Mouse (Mus musculus) MN1 (cell line): ENCODE measurements around the gene Pip4k2b.
"Not testable (repeated sequence)": the region's sequence is repeated elsewhere in the genome, so short reads cannot be mapped to it uniquely, and the experiment has no call there.

Experiments
- DNase-seq: peaks from one replicate; pipeline ENCODE4 v3.0.0-alpha.2; 2016; ENCODE audit warnings: low spot score

The Pip4k2b gene

GRCm38 (mm10) chr11:97714784-97715760 lies 29.4 kb downstream of the Pip4k2b start:
- peak; percentile 79 for DNase-seq

DNA sequence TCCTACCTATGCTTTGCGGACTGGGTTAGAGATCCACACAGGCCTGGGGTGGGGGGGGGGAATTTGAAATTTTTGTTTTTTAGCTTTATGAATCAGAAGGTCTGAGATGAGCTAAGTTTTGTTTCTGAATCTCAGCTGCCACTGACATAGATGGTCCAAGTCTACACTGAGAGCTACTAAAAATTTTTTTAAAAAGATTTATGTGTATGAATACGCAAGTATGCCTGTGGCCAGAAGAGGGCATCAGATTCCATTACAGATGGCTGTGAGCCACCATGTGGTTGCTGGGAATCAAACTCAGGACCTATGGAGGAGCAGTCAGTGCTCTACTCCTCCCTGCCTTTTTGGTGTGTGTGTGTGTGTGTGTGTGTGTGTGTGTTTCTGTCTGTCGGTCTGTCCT lies 30.1 kb downstream of the Pip4k2b start:
- DNase-seq = no peak

GRCm38 (mm10) chr11:97713896-97714295 lies 30.6 kb downstream of the Pip4k2b start:
- no peak for DNase-seq

DNA sequence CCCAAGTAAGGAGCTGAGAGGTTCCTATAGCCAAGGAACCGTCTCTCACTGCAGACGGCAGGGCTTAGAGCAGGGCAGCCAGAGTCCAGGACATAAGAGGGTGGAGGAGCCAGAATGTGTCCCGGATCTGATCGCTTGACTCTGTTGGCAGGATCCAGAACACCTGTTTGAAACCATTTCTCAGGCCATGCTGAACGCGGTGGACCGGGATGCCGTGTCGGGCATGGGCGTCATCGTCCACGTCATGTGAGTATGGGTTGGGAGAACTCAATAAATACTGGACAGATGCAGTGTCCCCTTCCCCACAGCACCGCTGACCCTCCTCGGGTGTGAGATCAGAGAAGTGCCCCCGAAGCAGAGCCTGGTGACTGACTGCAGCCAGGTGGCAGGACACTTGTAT lies 32.2 kb downstream of the Pip4k2b start:
- no peak for DNase-seq

DNA sequence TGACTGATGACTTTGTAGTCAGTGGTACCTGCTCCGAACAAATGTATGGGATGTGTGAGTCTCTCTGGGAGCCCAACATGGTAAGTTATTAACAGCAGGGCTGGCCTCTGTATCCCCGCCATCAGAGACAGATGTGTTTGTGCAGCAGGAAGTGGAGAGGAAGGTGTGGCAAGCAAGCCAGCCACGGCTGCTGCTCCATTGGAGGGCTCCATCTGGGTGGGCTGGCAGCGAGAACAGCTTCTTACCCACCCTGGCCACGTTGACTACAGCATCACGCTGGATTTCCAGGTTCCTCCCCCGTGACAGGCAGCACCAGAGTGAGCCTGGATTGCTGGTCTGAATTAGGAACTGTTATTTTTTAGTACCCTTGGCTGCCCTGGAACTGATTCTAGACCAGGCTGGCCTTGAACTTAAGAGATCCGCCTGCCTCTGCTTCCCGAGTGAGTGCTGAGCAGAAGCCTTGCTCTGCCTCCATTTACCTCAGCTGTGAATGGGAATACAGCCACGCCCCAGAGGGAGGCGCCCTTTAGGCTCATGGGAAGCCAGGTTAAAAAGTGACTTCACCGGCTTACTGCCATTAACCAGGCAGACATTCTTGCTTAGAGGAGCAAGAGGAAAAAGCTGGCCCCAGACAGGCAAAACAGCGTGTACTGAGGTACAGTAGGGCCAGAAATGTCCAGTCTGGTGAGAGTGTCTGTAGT lies 33.2 kb downstream of the Pip4k2b start:
- DNase-seq = no peak

GRCm38 (mm10) chr11:97710067-97710466 lies 34.4 kb downstream of the Pip4k2b start:
- DNase-seq = not testable (repeated sequence)

- peak; percentile 100 for DNase-seq
Measured at GRCm38 (mm10) chr11:97703039-97703826, 41.3 kb downstream of the Pip4k2b start, which contains the start of gene Psmb3. Psmb3 (plus strand) TSS chr11:97703399.

DNA sequence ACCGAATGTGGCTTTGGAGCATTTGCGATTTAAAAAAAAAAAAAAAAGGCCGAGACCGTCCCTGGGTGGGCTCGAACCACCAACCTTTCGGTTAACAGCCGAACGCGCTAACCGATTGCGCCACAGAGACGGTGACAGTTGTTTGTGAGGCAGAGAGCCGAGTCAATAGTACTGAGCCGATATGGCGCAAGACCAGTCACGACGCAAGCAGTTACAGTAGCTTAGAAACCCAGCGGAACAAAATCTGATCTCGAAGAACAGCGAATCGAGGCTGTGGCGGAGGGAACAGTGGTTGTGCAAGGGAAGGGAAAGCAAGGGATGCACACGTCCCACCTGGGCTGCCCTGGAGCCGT lies 42.1 kb downstream of the Pip4k2b start:
- DNase-seq = peak; percentile 89

- no peak for DNase-seq
Measured at GRCm38 (mm10) chr11:97701581-97702392, 42.7 kb downstream of the Pip4k2b start.

DNA sequence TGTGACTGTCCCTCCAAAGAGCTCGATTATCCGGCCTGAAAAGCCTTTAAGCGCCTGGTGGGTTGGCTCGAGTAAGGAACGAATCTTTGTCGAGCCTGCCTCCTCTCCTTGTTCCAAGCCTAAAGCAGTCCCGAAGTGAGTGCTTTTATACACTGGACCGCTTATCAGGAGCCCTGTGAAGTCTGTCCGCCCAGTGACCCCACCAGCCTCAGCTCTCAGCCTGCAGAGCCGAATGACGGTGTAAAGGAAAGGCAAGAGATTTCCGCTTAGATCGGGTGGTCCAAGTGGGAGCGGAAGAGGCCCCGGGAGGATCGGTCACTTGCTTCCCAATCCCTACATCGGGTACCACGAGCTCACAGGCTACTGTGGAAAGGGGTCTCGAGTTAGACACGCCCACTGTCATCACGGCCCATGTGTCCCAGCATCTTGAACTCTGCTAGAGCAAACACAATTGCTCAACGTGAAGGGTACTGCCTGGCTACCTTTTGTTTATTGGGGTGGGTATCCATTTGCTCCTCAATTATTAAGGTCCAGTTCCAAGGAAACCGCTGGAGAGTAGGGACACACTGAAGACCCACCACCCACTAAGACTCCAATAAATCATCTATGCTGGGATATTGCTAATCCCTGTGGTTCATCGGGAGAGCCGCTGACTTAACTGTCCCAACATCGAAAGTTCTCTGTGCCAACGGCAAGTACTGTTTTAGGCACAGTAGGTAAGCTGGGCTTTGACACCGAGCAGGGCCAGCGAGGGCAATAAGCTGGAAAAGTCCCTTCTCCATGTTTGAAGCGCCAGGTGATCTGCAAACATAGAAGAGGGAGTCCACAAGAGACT lies 43.5 kb downstream of the Pip4k2b start:
- DNase-seq = peak; percentile 45

- DNase-seq = peak; percentile 85
Measured at GRCm38 (mm10) chr11:97700003-97700745, 44.3 kb downstream of the Pip4k2b start, which contains the start of gene Pcgf2. Pcgf2 (minus strand) TSS chr11:97700497.

GRCm38 (mm10) chr11:97699626-97700002 lies 44.9 kb downstream of the Pip4k2b start:
- peak; percentile 87 for DNase-seq

DNA sequence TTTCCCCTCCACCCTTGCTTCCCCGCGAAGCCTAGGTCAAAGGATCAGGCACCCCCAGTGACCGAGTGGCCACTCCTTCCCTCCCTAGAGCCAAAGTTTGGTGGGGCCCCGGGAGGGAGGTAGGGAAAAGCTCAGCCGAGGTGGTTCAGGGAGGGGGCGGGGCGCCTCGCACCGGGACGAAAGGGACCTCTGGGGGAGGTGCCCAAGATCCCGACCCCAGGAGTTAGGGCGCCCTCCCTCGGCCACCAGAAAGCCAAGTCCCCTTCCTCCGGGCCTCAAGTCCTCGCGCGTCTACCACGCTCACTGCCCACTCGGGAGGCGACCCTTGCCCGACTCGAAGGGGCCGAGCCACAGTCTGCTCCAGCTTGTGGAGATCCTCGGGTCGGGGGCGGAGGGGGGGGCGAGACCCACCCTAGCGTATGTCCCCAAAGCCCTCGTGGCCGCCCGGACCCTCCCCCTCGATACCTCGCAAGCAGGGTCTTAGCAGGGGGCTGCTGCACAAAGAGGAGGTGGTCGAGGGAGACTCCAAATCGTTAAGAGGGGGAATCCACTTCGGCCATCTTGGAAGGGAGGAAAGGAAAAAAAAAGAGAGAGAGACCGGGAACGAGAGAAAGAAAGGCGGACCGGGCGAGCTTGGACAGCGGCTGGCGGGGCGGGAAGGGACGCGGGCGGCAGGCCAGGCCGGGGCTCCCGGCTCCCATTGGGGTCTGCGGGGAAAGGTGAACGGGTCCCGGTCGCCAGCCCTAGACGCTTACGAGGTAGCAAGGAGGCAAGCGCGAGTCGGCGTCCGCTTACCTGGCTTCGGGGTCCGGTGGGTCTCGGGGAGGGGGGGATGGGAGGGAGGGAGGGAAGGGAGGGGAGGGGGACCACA lies 45.5 kb downstream of the Pip4k2b start:
- peak; percentile 75 for DNase-seq

- DNase-seq = no peak
Measured at GRCm38 (mm10) chr11:97697891-97698529, 46.5 kb downstream of the Pip4k2b start.

- DNase-seq = no peak
Measured at GRCm38 (mm10) chr11:97697199-97697890, 47.2 kb downstream of the Pip4k2b start.

DNA sequence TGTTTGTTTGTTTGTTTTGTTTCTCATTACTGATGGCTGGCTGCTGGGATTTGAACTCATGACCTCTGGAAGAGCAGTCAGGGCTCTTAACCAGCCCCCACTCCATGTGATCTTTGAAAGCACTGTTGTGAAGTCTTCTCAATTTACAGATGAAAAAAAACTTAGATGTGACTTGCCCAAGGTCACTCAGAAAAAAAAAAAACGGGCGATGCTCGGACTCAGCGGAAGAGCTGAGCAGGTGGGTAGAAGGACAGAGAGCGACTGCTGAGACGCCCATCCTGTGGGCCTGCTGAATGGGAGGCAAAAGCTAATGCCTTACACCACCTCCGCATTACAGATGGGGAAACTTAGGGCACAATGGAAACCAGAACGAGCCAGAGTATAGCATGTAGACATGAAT lies 47.8 kb downstream of the Pip4k2b start:
- no peak for DNase-seq

- DNase-seq = no peak
Measured at GRCm38 (mm10) chr11:97695712-97696401, 48.6 kb downstream of the Pip4k2b start.
